Mouse (Mus musculus) neural tube, embryonic 15.5 days (tissue): ENCODE data around the gene Ank3. TPM values are rescaled to one million over a fixed set of nuclear protein-coding genes. Genes with fewer than 3 reads are reported as not detected.
A peak's percentile ranks its signal among the peaks of the same experiment; 100 is the strongest.

ENCODE experiments used
- ATAC-seq: fragments of 200-750 bp; cut with Nextera tagmentation; 2 replicates; pipeline ENCODE4 v1.8.0; 2017; ENCODE audit warnings: mild to moderate bottlenecking, moderate TSS enrichment, moderate library complexity; ENCODE audit not compliant: low FRiP score
- H3K27ac ChIP-seq: fragments of 300-500 bp; sonication (generic); replicated peaks from 2 replicates; pipeline ENCODE4 v1.5.1; 2015; ENCODE audit warnings: mild to moderate bottlenecking, inconsistent platforms
- H3K27me3 ChIP-seq: fragments of 300-500 bp; sonication (generic); replicated peaks from 2 replicates; pipeline ENCODE4 v1.6.1; 2015; ENCODE audit warnings: inconsistent platforms
- H3K36me3 ChIP-seq: fragments of 300-500 bp; sonication (generic); 2 replicates; pipeline ENCODE4 v1.6.1; 2015; ENCODE audit warnings: inconsistent platforms
- H3K4me1 ChIP-seq: fragments of 300-500 bp; sonication (generic); 2 replicates; pipeline ENCODE4 v1.6.1; 2015; ENCODE audit warnings: inconsistent platforms
- H3K4me2 ChIP-seq: fragments of 300-500 bp; sonication (generic); 2 replicates; pipeline ENCODE4 v1.6.1; 2015; ENCODE audit warnings: inconsistent platforms, mild to moderate bottlenecking, moderate library complexity
- H3K4me3 ChIP-seq: fragments of 300-500 bp; sonication (generic); replicated peaks from 2 replicates; pipeline ENCODE4 v1.5.1; 2015; ENCODE audit warnings: mild to moderate bottlenecking, inconsistent platforms
- H3K9ac ChIP-seq: fragments of 300-500 bp; sonication (generic); replicated peaks from 2 replicates; pipeline ENCODE4 v1.6.1; 2015; ENCODE audit warnings: mild to moderate bottlenecking, inconsistent platforms
- H3K9me3 ChIP-seq: fragments of 300-500 bp; sonication (generic); replicated peaks from 2 replicates; pipeline ENCODE4 v1.6.1; 2016; ENCODE audit warnings: inconsistent platforms
- WGBS: fragments of 180-500 bp; shearing (Covaris S2); methylation state at CpG from one replicate; pipeline ENCODE4 v1.1.7; 2015; ENCODE audit warnings: mixed read lengths; 5-methylcytosine and 5-hydroxymethylcytosine counted together
- polyA plus RNA-seq: library from polyadenylated mRNA; unstranded; fragments of >200 nt; fragmentation: Nextera tagmentation; extraction: Ambion mirVana; gene quantifications from 2 replicates; pipeline ENCODE4 v1.2.1, GENCODE M21; 2015

Ank3 gene
- polyA plus RNA-seq, 1 experiment from 2014 or later: 89.5 TPM

GRCm38 (mm10) chr10:69373796-69374550 is 24.6 kb upstream of the Ank3 start:
- Histone ChIP-seq H3K36me3 (no peaks in the 10 kb centered on the region), H3K27me3 (no peaks in the 10 kb centered on the region), H3K9ac (no peak overlapping the region), H3K27ac (no peak overlapping the region), H3K9me3 (no peaks in the 10 kb centered on the region), H3K4me3 (no peak overlapping the region), H3K4me2 (no peak overlapping the region), H3K4me1 (no peaks in the 10 kb centered on the region)
- ATAC-seq: 0 out of 2 replicates have a peak, but pooled peaks have one; percentile 31
- 53% methylated on average over 10 of the region's 10 CpGs for WGBS

- Histone ChIP-seq H3K4me3 (no peak overlapping the region), H3K36me3 (no peaks in the 10 kb centered on the region), H3K27me3 (no peaks in the 10 kb centered on the region), H3K9me3 (no peaks in the 10 kb centered on the region), H3K4me1 (no peaks in the 10 kb centered on the region), H3K27ac (no peak overlapping the region), H3K4me2 (no peak overlapping the region), H3K9ac (no peak overlapping the region)
- 60% methylated on average over 7 of the region's 7 CpGs for WGBS
- no peak for ATAC-seq
These were observed 23.4 kb upstream of the Ank3 start for GRCm38 (mm10) chr10:69375154-69375553.

- WGBS: 63% methylated on average over 1 of the region's 1 CpGs
- H3K4me3 ChIP-seq: no peak overlapping the region
- no peak for ATAC-seq
- no peaks in the 10 kb centered on the region for H3K4me1 ChIP-seq
- H3K4me2 ChIP-seq: no peak overlapping the region
- no peaks in the 10 kb centered on the region for H3K9me3 ChIP-seq
- no peak overlapping the region for H3K9ac ChIP-seq
- H3K36me3 ChIP-seq: no peaks in the 10 kb centered on the region
- H3K27me3 ChIP-seq: no peaks in the 10 kb centered on the region
- no peak overlapping the region for H3K27ac ChIP-seq
These were observed 15.4 kb upstream of the Ank3 start for GRCm38 (mm10) chr10:69383186-69383585.

- Histone ChIP-seq H3K27me3 (no peaks in the 10 kb centered on the region), H3K9me3 (no peaks in the 10 kb centered on the region), H3K4me1 (no peaks in the 10 kb centered on the region), H3K9ac (no peak overlapping the region), H3K27ac (no peak overlapping the region), H3K4me3 (no peak overlapping the region), H3K36me3 (no peaks in the 10 kb centered on the region), H3K4me2 (no peak overlapping the region)
- WGBS: 79% methylated on average over 11 of the region's 11 CpGs
- no peak for ATAC-seq
These were observed 13.9 kb upstream of the Ank3 start for GRCm38 (mm10) chr10:69384640-69385039.

GRCm38 (mm10) chr10:69385136-69385535 is 13.4 kb upstream of the Ank3 start:
- no peak overlapping the region for H3K4me3 ChIP-seq
- no peak for ATAC-seq
- no peak overlapping the region for H3K27ac ChIP-seq
- no peak overlapping the region for H3K9ac ChIP-seq
- 95% methylated on average over 8 of the region's 8 CpGs for WGBS
- no peaks in the 10 kb centered on the region for H3K36me3 ChIP-seq
- no peaks in the 10 kb centered on the region for H3K9me3 ChIP-seq
- no peak overlapping the region for H3K4me2 ChIP-seq
- H3K27me3 ChIP-seq: no peaks in the 10 kb centered on the region
- no peaks in the 10 kb centered on the region for H3K4me1 ChIP-seq

GRCm38 (mm10) chr10:69386767-69387166 is 11.8 kb upstream of the Ank3 start:
- ATAC-seq: no peak
- Histone ChIP-seq H3K4me2 (no peak overlapping the region), H3K4me3 (no peak overlapping the region), H3K27me3 (no peaks in the 10 kb centered on the region), H3K36me3 (no peaks in the 10 kb centered on the region), H3K27ac (no peak overlapping the region), H3K9ac (no peak overlapping the region), H3K9me3 (no peaks in the 10 kb centered on the region), H3K4me1 (no peaks in the 10 kb centered on the region)
- whole genome bisulfite sequencing: 82% methylated on average over 8 of the region's 8 CpGs

- no peak overlapping the region for H3K27ac ChIP-seq
- no peaks in the 10 kb centered on the region for H3K9me3 ChIP-seq
- WGBS: 95% methylated on average over 4 of the region's 4 CpGs
- H3K4me2 ChIP-seq: no peak overlapping the region
- H3K4me1 ChIP-seq: no peaks in the 10 kb centered on the region
- ATAC-seq: no peak
- H3K4me3 ChIP-seq: no peak overlapping the region
- no peaks in the 10 kb centered on the region for H3K27me3 ChIP-seq
- no peak overlapping the region for H3K9ac ChIP-seq
- no peaks in the 10 kb centered on the region for H3K36me3 ChIP-seq
These were observed 9.1 kb upstream of the Ank3 start for GRCm38 (mm10) chr10:69389511-69389910.

GRCm38 (mm10) chr10:69398197-69398762 is 293 bp upstream of the Ank3 start:
- no peaks in the 10 kb centered on the region for H3K36me3 ChIP-seq
- peak overlapping the region; percentile 63 for H3K4me3 ChIP-seq
- peak; percentile 24; the same call in 1 of the 2 replicates for ATAC-seq
- peaks cover 49% of the 10 kb centered on the region for H3K27me3 ChIP-seq
- H3K4me2 ChIP-seq: peak overlapping the region; percentile 100
- H3K27ac ChIP-seq: no peak overlapping the region
- WGBS: under 1% methylated on average over 26 of the region's 26 CpGs
- no peaks in the 10 kb centered on the region for H3K9me3 ChIP-seq
- peak overlapping the region; percentile 43 for H3K9ac ChIP-seq
- H3K4me1 ChIP-seq: peaks cover 27% of the 10 kb centered on the region

- no peaks in the 10 kb centered on the region for H3K36me3 ChIP-seq
- 3% methylated on average over 17 of the region's 17 CpGs for whole genome bisulfite sequencing
- H3K27ac ChIP-seq: no peak overlapping the region
- H3K4me3 ChIP-seq: peak overlapping the region; percentile 63
- peak overlapping the region; percentile 100 for H3K4me2 ChIP-seq
- ATAC-seq: no peak
- H3K9ac ChIP-seq: no peak overlapping the region
- H3K4me1 ChIP-seq: peaks cover 27% of the 10 kb centered on the region
- peaks cover 49% of the 10 kb centered on the region for H3K27me3 ChIP-seq
- H3K9me3 ChIP-seq: no peaks in the 10 kb centered on the region
These were observed 1.3 kb downstream of the Ank3 start for GRCm38 (mm10) chr10:69399814-69400385.

- Histone ChIP-seq H3K4me3 (no peak overlapping the region), H3K4me1 (peaks cover 3% of the 10 kb centered on the region), H3K9ac (no peak overlapping the region), H3K9me3 (no peaks in the 10 kb centered on the region), H3K27ac (no peak overlapping the region), H3K4me2 (no peak overlapping the region), H3K36me3 (no peaks in the 10 kb centered on the region), H3K27me3 (peaks cover 15% of the 10 kb centered on the region)
- 79% methylated on average over 4 of the region's 4 CpGs for WGBS
- no peak for ATAC-seq
These were observed 6.9 kb downstream of the Ank3 start for GRCm38 (mm10) chr10:69405431-69405830.

- Histone ChIP-seq H3K27ac (no peak overlapping the region), H3K36me3 (no peaks in the 10 kb centered on the region), H3K27me3 (no peaks in the 10 kb centered on the region), H3K4me1 (no peaks in the 10 kb centered on the region), H3K4me2 (no peak overlapping the region), H3K9ac (no peak overlapping the region), H3K4me3 (no peak overlapping the region), H3K9me3 (no peaks in the 10 kb centered on the region)
- WGBS: 66% methylated on average over 12 of the region's 12 CpGs
- ATAC-seq: no peak
These were observed 16.3 kb downstream of the Ank3 start for GRCm38 (mm10) chr10:69414888-69415287.

GRCm38 (mm10) chr10:69418716-69419115 is 20.1 kb downstream of the Ank3 start:
- no peaks in the 10 kb centered on the region for H3K9me3 ChIP-seq
- no peaks in the 10 kb centered on the region for H3K36me3 ChIP-seq
- no peak overlapping the region for H3K4me3 ChIP-seq
- WGBS: 89% methylated on average over 8 of the region's 8 CpGs
- H3K4me1 ChIP-seq: no peaks in the 10 kb centered on the region
- no peaks in the 10 kb centered on the region for H3K27me3 ChIP-seq
- no peak overlapping the region for H3K9ac ChIP-seq
- H3K27ac ChIP-seq: no peak overlapping the region
- ATAC-seq: no peak
- no peak overlapping the region for H3K4me2 ChIP-seq
